Mouse (Mus musculus) embryonic facial prominence, embryonic 14.5 days (tissue): ENCODE measurements around the gene Lrrc8d. TPM values are rescaled to one million over a fixed set of nuclear protein-coding genes. Genes with fewer than 3 reads are reported as not detected.

Source experiments
- ATAC-seq: fragments of 200-750 bp; cut with Nextera tagmentation; 2 replicates; pipeline ENCODE4 v1.8.0; 2017; ENCODE audit warnings: low read depth, moderate number of reproducible peaks, moderate TSS enrichment
- DNase-seq: peaks from one replicate; pipeline ENCODE4 v3.0.0-alpha.2; 2015; ENCODE audit warnings: low spot score
- H3K27ac ChIP-seq: fragments of 300-500 bp; sonication (generic); replicated peaks from 2 replicates; pipeline ENCODE4 v1.5.1; 2014; ENCODE audit warnings: low read depth, mild to moderate bottlenecking, low read length, moderate library complexity
- H3K27me3 ChIP-seq: fragments of 300-500 bp; sonication (generic); replicated peaks from 2 replicates; pipeline ENCODE4 v1.6.1; 2014; ENCODE audit warnings: low read length; ENCODE audit not compliant: control insufficient read depth, insufficient read depth
- H3K36me3 ChIP-seq: fragments of 300-500 bp; sonication (generic); 2 replicates; pipeline ENCODE4 v1.6.1; 2014; ENCODE audit warnings: low read length, mixed read lengths; ENCODE audit not compliant: control insufficient read depth, insufficient read depth
- H3K4me1 ChIP-seq: fragments of 300-500 bp; sonication (generic); 2 replicates; pipeline ENCODE4 v1.6.1; 2014; ENCODE audit warnings: antibody characterized with exemption, low read length; ENCODE audit not compliant: control insufficient read depth, insufficient read depth
- H3K4me2 ChIP-seq: fragments of 300-500 bp; sonication (generic); 2 replicates; pipeline ENCODE4 v1.6.1; 2014; ENCODE audit warnings: low read depth, mild to moderate bottlenecking, low read length, moderate library complexity, mixed read lengths
- H3K4me3 ChIP-seq: fragments of 300-500 bp; sonication (generic); 2 replicates; pipeline ENCODE4 v1.5.1; 2014; ENCODE audit warnings: low read depth, mild to moderate bottlenecking, low read length
- H3K9ac ChIP-seq: fragments of 300-500 bp; sonication (generic); 2 replicates; pipeline ENCODE4 v1.6.1; 2014; ENCODE audit warnings: low read depth, mild to moderate bottlenecking, low read length, moderate library complexity, mixed read lengths
- H3K9me3 ChIP-seq: fragments of 300-500 bp; sonication (generic); 2 replicates; pipeline ENCODE4 v1.6.1; 2016; ENCODE audit warnings: low read length; ENCODE audit not compliant: control insufficient read depth
- WGBS: fragments of 180-500 bp; shearing (Covaris S2); extraction: QIAGEN DNeasy Blood & Tissue Kit; methylation state at CpG from one replicate; pipeline ENCODE4 v1.1.7; 2014; 5-methylcytosine and 5-hydroxymethylcytosine counted together
- polyA plus RNA-seq: library from polyadenylated mRNA; unstranded; fragments of >200 nt; fragmentation: Nextera tagmentation; extraction: Ambion mirVana; gene quantifications from 2 replicates; pipeline ENCODE4 v1.2.1, GENCODE M21; 2014

Gene Lrrc8d
- polyA plus RNA-seq, 1 experiment from 2014 or later = 14.9 TPM

DNA sequence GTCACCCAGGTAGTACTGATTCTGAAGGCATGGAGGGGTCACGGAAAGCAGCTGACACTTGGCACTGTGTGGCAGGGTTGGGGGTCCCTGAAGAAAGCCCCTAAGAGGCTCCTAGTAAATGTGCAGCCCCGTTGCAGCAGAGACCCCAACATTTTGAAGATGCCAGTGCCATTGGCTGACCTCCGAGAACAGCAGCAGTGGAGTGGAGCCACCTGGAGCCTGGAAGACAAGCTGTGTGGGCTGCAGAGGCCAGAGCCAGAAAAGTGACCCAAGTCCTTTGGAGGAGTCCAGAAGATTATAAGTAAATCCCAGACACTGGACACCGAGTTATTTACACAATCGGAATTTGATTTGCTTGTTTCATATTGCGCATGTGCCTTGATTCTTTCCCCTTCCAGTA is 32.4 kb upstream of the Lrrc8d start:
- Histone ChIP-seq H3K4me1 (no peaks in the 10 kb centered on the region), H3K4me3 (no peak overlapping the region), H3K27me3 (no peaks in the 10 kb centered on the region), H3K27ac (no peak overlapping the region), H3K36me3 (no peaks in the 10 kb centered on the region), H3K4me2 (no peak overlapping the region), H3K9ac (no peak overlapping the region), H3K9me3 (no peaks in the 10 kb centered on the region)
- no peak for ATAC-seq
- no peak for DNase-seq
- WGBS = 82% methylated on average over 6 of the region's 6 CpGs

GRCm38 (mm10) chr5:105669086-105669485 is 30.7 kb upstream of the Lrrc8d start:
- Histone ChIP-seq H3K27ac (no peak overlapping the region), H3K27me3 (no peaks in the 10 kb centered on the region), H3K4me3 (no peak overlapping the region), H3K4me1 (no peaks in the 10 kb centered on the region), H3K4me2 (no peak overlapping the region), H3K9ac (no peak overlapping the region), H3K36me3 (no peaks in the 10 kb centered on the region), H3K9me3 (no peaks in the 10 kb centered on the region)
- DNase-seq (no peak), ATAC-seq (no peak)
- 83% methylated on average over 2 of the region's 2 CpGs for WGBS

DNA sequence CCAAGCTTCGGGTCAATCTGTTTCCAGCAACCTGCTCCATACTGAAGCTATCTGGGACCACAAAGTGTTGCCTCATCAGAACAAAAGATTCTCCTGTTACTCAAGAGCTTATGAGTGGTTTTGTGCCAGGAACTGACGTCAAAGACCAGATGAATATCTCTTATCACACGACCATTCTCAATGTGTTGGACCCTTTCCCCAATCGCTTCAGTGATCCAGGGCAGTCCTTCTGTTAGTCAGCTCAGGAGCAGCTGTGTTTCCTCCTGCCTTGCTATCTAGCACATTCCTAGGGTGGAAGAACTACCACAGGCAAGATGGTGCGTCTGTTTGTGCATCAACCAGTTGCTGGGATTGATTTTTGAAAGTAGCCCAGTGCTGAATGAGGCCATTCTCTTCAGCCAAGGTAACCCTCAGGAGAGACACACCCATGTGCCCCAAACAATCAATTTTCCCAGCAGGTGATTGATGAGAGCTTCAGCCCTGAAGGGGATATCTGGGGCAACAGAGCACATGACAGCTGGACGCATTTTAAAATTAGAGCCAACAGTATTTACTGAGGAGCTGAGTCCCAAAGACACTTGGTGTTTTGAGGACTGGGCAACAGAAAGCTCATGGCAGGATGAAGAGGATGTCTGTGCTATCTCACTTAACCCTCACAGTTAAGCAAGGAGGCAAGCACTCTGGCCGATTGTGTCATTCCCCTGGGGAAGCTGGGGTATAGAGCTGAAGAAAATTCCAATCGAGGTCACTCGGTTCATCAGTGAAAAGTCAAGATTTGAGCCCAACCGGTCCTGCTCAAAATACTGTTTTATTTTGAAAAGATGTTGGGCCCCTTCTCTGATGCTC is 30.0 kb upstream of the Lrrc8d start:
- Histone ChIP-seq H3K4me1 (no peaks in the 10 kb centered on the region), H3K27ac (no peak overlapping the region), H3K4me2 (no peak overlapping the region), H3K9me3 (no peaks in the 10 kb centered on the region), H3K36me3 (no peaks in the 10 kb centered on the region), H3K9ac (no peak overlapping the region), H3K4me3 (no peak overlapping the region), H3K27me3 (no peaks in the 10 kb centered on the region)
- whole genome bisulfite sequencing = 64% methylated on average over 10 of the region's 10 CpGs
- DNase-seq = no peak
- no peak for ATAC-seq

GRCm38 (mm10) chr5:105672332-105672731 is 27.4 kb upstream of the Lrrc8d start:
- no peaks in the 10 kb centered on the region for H3K9me3 ChIP-seq
- no peaks in the 10 kb centered on the region for H3K36me3 ChIP-seq
- no peak overlapping the region for H3K4me3 ChIP-seq
- DNase-seq (no peak), ATAC-seq (no peak)
- H3K4me1 ChIP-seq = no peaks in the 10 kb centered on the region
- H3K4me2 ChIP-seq = no peak overlapping the region
- H3K9ac ChIP-seq = no peak overlapping the region
- WGBS = 45% methylated on average over 4 of the region's 4 CpGs
- no peaks in the 10 kb centered on the region for H3K27me3 ChIP-seq
- no peak overlapping the region for H3K27ac ChIP-seq

GRCm38 (mm10) chr5:105675511-105675910 is 24.3 kb upstream of the Lrrc8d start:
- Histone ChIP-seq H3K27ac (no peak overlapping the region), H3K36me3 (no peaks in the 10 kb centered on the region), H3K27me3 (no peaks in the 10 kb centered on the region), H3K9ac (no peak overlapping the region), H3K4me1 (no peaks in the 10 kb centered on the region), H3K9me3 (no peaks in the 10 kb centered on the region), H3K4me2 (no peak overlapping the region), H3K4me3 (no peak overlapping the region)
- ATAC-seq (no peak), DNase-seq (no peak)
- 92% methylated on average over 4 of the region's 4 CpGs for WGBS

- ATAC-seq = no peak
- no peak overlapping the region for H3K4me2 ChIP-seq
- H3K27ac ChIP-seq = no peak overlapping the region
- no peaks in the 10 kb centered on the region for H3K27me3 ChIP-seq
- WGBS = 89% methylated on average over 2 of the region's 2 CpGs
- H3K9ac ChIP-seq = no peak overlapping the region
- H3K9me3 ChIP-seq = no peaks in the 10 kb centered on the region
- no peak for DNase-seq
- no peak overlapping the region for H3K4me3 ChIP-seq
- no peaks in the 10 kb centered on the region for H3K36me3 ChIP-seq
- no peaks in the 10 kb centered on the region for H3K4me1 ChIP-seq
Measured at GRCm38 (mm10) chr5:105677071-105677470, 22.7 kb upstream of the Lrrc8d start.

DNA sequence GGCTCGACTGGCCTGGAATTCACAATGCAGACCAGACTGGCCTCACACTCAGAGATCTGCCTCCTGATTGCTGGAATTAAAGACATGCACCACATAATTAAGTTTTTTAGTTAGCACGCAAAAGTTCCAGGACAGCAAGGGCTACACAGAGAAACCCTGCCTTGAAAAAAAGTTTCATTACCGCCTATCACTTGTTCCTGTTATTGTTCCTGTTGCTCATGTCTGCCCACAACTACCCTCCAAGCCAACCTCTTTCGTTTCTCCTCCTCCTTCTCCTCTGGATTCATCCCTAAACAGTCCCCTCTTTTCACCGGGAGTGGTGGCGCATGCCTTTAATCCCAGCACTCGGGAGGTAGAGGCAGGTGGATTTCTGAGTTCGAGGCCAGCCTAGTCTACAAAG is 21.5 kb upstream of the Lrrc8d start:
- Histone ChIP-seq H3K9me3 (no peaks in the 10 kb centered on the region), H3K36me3 (no peaks in the 10 kb centered on the region), H3K27ac (no peak overlapping the region), H3K4me1 (no peaks in the 10 kb centered on the region), H3K27me3 (no peaks in the 10 kb centered on the region), H3K4me3 (no peak overlapping the region), H3K4me2 (no peak overlapping the region), H3K9ac (no peak overlapping the region)
- DNase-seq (no peak), ATAC-seq (no peak)
- WGBS = 71% methylated on average over 8 of the region's 8 CpGs

- Histone ChIP-seq H3K36me3 (no peaks in the 10 kb centered on the region), H3K9me3 (no peaks in the 10 kb centered on the region), H3K27me3 (no peaks in the 10 kb centered on the region), H3K4me3 (no peak overlapping the region), H3K9ac (no peak overlapping the region), H3K27ac (no peak overlapping the region), H3K4me1 (no peaks in the 10 kb centered on the region), H3K4me2 (no peak overlapping the region)
- WGBS = 69% methylated on average over 4 of the region's 4 CpGs
- no peak for ATAC-seq
- no peak for DNase-seq
Measured at GRCm38 (mm10) chr5:105679261-105679660, 20.5 kb upstream of the Lrrc8d start.
